Mouse (Mus musculus) liver, embryonic 16.5 days (tissue): Measurements from ENCODE around the gene Tjp3. TPM values are rescaled to one million over a fixed set of nuclear protein-coding genes. Genes with fewer than 3 reads are reported as not detected.
"Not testable (repeated sequence)": the region's sequence is repeated elsewhere in the genome, so short reads cannot be mapped to it uniquely, and the experiment has no call there.

ENCODE experiments used
- ATAC-seq: fragments of 200-750 bp; cut with Nextera tagmentation; 2 replicates; pipeline ENCODE4 v1.8.0; 2017; ENCODE audit warnings: low read depth, mild to moderate bottlenecking, moderate number of reproducible peaks, moderate library complexity
- H3K27ac ChIP-seq: fragments of 300-500 bp; sonication (generic); 2 replicates; pipeline ENCODE4 v1.5.1; 2014; ENCODE audit warnings: mild to moderate bottlenecking, low read length
- H3K27me3 ChIP-seq: fragments of 300-500 bp; sonication (generic); 2 replicates; pipeline ENCODE4 v1.6.1; 2014; ENCODE audit warnings: low read depth, low read length, mixed read lengths; ENCODE audit not compliant: control insufficient read depth, insufficient read depth
- H3K36me3 ChIP-seq: fragments of 300-500 bp; sonication (generic); 2 replicates; pipeline ENCODE4 v1.6.1; 2014; ENCODE audit warnings: mild to moderate bottlenecking; ENCODE audit not compliant: control insufficient read depth, insufficient read depth
- H3K4me1 ChIP-seq: fragments of 300-500 bp; sonication (generic); 2 replicates; pipeline ENCODE4 v1.6.1; 2014; ENCODE audit warnings: low read depth, low read length, mixed read lengths; ENCODE audit not compliant: control insufficient read depth
- H3K4me2 ChIP-seq: fragments of 300-500 bp; sonication (generic); 2 replicates; pipeline ENCODE4 v1.6.1; 2014; ENCODE audit warnings: low read depth, low read length, mixed read lengths
- H3K4me3 ChIP-seq: fragments of 300-500 bp; sonication (generic); 2 replicates; pipeline ENCODE4 v1.5.1; 2014; ENCODE audit warnings: low read depth, mild to moderate bottlenecking, low read length
- H3K9ac ChIP-seq: fragments of 300-500 bp; sonication (generic); 2 replicates; pipeline ENCODE4 v1.6.1; 2014; ENCODE audit warnings: low read depth, low read length
- H3K9me3 ChIP-seq: fragments of 300-500 bp; sonication (generic); replicated peaks from 2 replicates; pipeline ENCODE4 v1.6.1; 2016; ENCODE audit warnings: low read length; ENCODE audit not compliant: control insufficient read depth
- WGBS: fragments of 180-500 bp; shearing (Covaris S2); extraction: QIAGEN DNeasy Blood & Tissue Kit; methylation state at CpG from one replicate; pipeline ENCODE4 v1.1.7; 2014; ENCODE audit not compliant: insufficient replicate concordance; 5-methylcytosine and 5-hydroxymethylcytosine counted together
- polyA plus RNA-seq: library from polyadenylated mRNA; unstranded; fragments of >200 nt; fragmentation: Nextera tagmentation; extraction: Ambion mirVana; gene quantifications from 2 replicates; pipeline ENCODE4 v1.2.1, GENCODE M21; 2015

The Tjp3 gene
- polyA plus RNA-seq, 1 experiment from 2014 or later = 1.4 TPM

DNA sequence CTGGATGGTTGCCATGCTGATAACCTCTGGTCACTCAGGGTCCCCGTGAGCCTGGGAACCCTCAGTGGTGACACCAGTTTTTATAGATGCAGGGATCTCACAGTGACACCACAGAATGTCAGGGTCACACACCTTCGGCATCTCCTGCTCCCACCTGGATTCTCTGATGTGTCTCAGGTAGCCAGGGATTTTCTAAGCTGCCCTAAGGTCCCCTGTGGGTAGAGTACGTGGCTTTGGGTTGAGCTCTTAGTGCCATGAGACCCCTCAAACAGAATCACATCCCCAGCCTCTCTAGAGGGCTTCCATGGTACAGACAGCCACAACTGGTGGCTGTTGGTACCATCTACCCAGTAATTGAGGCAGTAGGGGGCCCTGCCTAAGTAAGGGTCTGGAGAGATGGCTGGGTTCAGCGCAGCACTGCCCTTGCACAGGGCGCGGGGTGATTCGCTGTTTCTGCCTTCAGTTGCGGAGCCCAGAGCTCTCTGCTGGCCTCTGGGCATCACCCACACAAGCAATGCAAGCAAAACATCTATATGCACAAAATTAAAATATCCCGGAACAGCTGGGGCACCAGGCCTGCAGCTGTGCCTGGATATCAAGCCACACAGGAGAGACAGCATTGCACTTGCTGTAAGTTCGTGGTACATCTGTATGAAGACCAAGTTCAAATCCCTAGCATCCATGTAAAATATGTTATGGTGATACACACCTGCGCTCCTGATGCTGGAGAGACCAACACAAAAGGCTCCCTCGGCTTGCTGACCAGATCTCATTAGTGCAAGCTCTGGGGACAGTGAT lies 54.7 kb downstream of the Tjp3 start:
- WGBS = 65% methylated on average over 12 of the region's 12 CpGs
- Histone ChIP-seq H3K27me3 (peaks cover 43% of the 10 kb centered on the region), H3K36me3 (no peaks in the 10 kb centered on the region), H3K9ac (no peak overlapping the region), H3K4me2 (no peak overlapping the region), H3K27ac (no peak overlapping the region), H3K9me3 (no peaks in the 10 kb centered on the region), H3K4me3 (no peak overlapping the region), H3K4me1 (peaks cover 13% of the 10 kb centered on the region)
- ATAC-seq = no peak

DNA sequence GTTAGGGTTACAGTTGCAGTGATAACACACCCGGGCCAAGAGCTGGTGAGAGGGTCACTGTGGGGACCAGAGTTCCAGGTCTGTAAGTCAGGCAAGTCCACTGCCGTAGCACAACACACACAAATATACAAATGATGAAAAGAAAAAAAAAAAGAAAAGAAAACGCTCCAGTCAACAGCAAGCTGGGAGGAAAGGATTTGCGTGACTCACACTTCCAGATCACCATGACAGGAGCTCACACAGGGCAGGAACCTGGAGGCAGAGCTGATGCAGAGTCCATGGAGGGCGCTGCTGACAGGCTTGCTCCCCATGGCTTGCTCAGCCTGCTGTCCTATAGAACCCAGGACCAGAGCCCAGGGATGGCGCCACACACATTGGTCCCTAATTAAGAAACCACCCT lies 57.2 kb downstream of the Tjp3 start:
- Histone ChIP-seq H3K9me3 (no peaks in the 10 kb centered on the region), H3K9ac (no peak overlapping the region), H3K4me3 (no peak overlapping the region), H3K4me1 (peaks cover 13% of the 10 kb centered on the region), H3K27me3 (peaks cover 44% of the 10 kb centered on the region), H3K36me3 (no peaks in the 10 kb centered on the region), H3K4me2 (no peak overlapping the region), H3K27ac (no peak overlapping the region)
- ATAC-seq = no peak
- 67% methylated on average over 6 of the region's 6 CpGs for WGBS

DNA sequence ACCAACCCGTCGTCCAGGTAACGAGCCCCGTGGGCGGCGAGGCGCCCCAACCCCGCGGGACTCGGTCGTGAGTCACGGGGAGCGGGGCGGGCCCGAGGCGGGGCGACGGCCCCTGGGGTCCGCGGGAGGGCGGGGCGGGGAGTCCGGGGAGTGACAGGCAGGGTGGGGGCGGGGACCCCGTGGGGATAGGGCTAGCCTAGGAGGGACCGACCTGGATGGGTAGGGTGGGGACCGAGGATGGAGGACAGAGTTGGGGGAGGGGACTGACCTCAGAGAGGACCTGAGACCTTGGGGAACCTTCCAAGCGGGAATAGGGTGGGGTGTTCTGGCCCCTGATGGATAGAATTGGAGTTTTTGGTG lies 58.2 kb downstream of the Tjp3 start:
- Histone ChIP-seq H3K4me2 (peak overlapping the region; percentile 85), H3K27me3 (peaks cover 48% of the 10 kb centered on the region), H3K4me1 (peaks cover 13% of the 10 kb centered on the region), H3K36me3 (no peaks in the 10 kb centered on the region), H3K9me3 (no peaks in the 10 kb centered on the region), H3K9ac (peak overlapping the region; percentile 70), H3K4me3 (peak overlapping the region; percentile 70), H3K27ac (peak overlapping the region; percentile 26; the same call in 1 of the 2 replicates)
- WGBS = 2% methylated on average over 26 of the region's 28 CpGs
- peak; percentile 57 for ATAC-seq

DNA sequence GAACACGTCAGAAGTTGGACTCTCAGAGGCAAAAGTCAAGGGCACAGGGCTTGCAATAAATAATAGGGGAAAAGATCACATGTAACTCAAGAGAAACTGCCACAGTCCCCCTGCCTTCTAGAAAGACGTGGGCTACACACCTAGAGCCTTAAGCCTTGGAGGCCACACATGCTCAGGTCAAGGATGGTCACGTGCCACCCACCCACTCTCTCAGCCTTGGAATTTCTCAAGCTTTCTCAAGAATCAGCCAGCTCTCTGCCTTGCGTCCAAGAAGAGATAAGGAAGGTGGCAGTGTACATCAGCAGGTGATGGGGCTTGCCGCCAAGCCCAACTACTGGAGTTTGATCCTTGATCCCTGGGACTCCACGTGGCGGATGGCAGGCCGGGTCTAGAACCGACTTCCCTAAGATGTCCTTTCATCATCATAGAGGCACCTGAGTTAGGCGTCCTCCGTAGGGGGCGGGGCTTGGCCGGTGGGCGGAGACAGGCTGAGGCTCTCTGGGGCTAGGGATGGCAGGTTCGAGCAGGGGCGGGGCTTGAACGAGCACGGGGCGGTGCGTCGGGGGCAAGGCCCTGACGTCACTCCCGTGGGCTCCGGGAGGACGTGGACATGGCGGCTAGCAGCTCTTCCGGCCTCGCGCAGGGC lies 58.7 kb downstream of the Tjp3 start, which contains the start of gene Zfr2:
Zfr2 (plus strand) TSS at position 576 of the 646 bp plus-strand sequence.
- peak; percentile 85 for ATAC-seq
- H3K27ac ChIP-seq = peak within 1 kb of the TSS; percentile 26; the same call in 1 of the 2 replicates
- WGBS = 6% methylated on average over 26 of the region's 29 CpGs
- H3K27me3 ChIP-seq = peaks cover 44% of the 10 kb centered on the region
- H3K4me3 ChIP-seq = peak within 1 kb of the TSS; percentile 70
- peak within 1 kb of the TSS; percentile 85 for H3K4me2 ChIP-seq
- H3K36me3 ChIP-seq = no peaks in the 10 kb centered on the region
- peaks cover 13% of the 10 kb centered on the region for H3K4me1 ChIP-seq
- H3K9ac ChIP-seq = peak within 1 kb of the TSS; percentile 70
- no peaks in the 10 kb centered on the region for H3K9me3 ChIP-seq

DNA sequence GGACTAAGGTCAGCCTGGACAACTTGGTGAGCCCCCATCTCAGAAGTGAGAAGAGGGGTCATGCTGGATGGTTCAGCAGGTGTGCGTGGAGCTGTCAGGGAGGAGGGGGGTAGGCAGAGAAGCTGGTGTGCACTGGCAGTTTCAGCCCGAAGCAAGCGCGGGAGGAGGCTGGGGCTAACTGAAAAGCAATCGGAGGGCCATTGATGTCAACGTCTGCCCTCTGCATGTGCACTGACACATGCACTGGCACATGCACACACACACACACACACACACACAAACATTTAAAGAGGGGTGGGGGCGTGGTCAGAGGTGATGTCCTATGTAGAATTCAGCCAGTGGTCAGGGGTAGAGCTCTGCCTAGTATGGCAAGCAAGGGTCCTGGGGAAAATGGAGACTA lies 59.9 kb downstream of the Tjp3 start:
- Histone ChIP-seq H3K9me3 (no peaks in the 10 kb centered on the region), H3K4me1 (peaks cover 13% of the 10 kb centered on the region), H3K27me3 (peaks cover 40% of the 10 kb centered on the region), H3K4me3 (no peak overlapping the region), H3K9ac (no peak overlapping the region), H3K36me3 (no peaks in the 10 kb centered on the region), H3K4me2 (no peak overlapping the region), H3K27ac (no peak overlapping the region)
- 48% methylated on average over 7 of the region's 7 CpGs for WGBS
- no peak for ATAC-seq

DNA sequence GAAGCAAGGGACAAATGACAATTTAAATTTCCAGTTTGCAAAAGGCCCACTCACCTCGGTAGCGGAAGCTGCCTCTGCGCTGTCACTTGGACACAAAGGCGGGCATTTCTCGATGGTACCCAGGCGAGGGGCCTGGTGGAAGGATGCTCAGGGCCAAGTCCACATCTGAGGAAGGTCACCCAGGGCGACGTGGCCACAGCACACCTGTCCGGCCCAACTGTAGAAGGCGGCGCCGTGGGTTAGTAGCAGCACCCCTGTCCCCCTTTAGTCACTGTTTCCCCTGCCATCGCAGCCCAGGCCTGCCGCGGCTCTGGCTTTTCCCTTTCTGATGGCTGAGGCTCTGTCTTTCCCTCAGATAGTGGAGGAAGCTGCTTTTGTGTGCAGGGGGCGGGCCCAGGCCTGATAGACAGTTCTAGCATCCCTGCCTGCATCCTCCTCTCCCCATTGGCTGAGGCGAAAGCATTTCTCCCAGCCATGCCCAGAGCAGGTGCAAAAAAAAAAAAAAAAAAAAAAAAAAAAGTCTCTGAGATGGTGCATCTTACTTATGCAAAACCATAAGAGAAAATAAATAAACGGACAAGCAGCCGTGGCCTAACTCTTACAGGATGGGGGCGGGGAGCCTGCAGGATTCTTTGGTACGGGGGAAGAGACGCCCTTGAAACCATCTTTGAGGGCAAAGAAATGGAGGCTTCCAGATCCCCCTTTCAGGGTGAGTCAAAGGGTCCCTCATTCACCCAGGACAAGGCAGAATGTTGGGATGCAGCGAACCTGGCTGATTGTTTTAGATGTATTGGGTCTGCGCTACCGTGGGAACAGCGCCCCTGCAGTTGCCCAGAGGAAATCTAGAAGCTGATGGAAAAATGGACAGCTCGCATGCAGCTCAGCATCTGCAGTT lies 60.7 kb downstream of the Tjp3 start, which contains the start of gene Atcay:
Atcay (minus strand) TSS at position 396 of the 895 bp plus-strand sequence.
- Histone ChIP-seq H3K27me3 (peaks cover 40% of the 10 kb centered on the region), H3K36me3 (no peaks in the 10 kb centered on the region), H3K4me3 (no peak within 1 kb of the TSS), H3K9me3 (no peaks in the 10 kb centered on the region), H3K4me2 (no peak within 1 kb of the TSS), H3K9ac (no peak within 1 kb of the TSS), H3K27ac (no peak within 1 kb of the TSS), H3K4me1 (peaks cover 13% of the 10 kb centered on the region)
- ATAC-seq = no peak
- 9% methylated on average over 27 of the region's 27 CpGs for WGBS

DNA sequence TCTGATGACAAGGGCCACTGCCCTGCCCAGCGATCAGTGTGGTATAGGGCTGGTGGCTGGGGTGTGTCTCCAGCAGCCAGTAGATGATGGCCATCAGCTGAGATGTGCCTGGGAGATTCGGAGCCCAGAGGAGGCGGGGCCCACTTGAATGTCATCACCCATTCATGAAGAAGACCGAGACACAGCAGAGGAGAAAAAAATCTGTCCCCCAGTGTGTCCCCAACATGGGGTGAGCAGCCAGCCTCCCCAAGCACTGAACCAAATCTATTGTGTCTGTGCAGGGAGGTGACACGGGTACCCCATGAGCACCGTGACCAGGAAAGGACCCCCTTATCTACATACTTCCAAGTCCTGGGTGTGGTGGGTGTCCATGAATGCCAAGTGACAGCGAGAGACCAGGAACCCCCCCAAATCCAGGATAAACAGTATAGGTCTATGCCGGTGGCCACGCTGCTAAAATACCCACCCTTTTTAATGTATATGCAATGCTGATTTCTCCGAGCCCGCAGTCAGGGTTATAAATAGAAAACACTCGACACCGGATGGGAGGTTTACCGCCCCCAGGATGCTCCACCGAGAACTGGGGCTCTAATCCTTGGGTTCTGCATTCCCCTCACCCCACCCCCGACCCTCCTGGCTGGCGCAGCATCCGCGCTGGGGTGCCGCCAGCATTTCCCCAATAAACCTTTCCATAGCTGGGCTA lies 61.5 kb downstream of the Tjp3 start:
- Histone ChIP-seq H3K27me3 (peaks cover 40% of the 10 kb centered on the region), H3K9me3 (no peaks in the 10 kb centered on the region), H3K4me2 (no peak overlapping the region), H3K36me3 (no peaks in the 10 kb centered on the region), H3K4me1 (peaks cover 13% of the 10 kb centered on the region), H3K9ac (no peak overlapping the region), H3K4me3 (no peak overlapping the region), H3K27ac (no peak overlapping the region)
- no peak for ATAC-seq
- WGBS = 11% methylated on average over 20 of the region's 20 CpGs

DNA sequence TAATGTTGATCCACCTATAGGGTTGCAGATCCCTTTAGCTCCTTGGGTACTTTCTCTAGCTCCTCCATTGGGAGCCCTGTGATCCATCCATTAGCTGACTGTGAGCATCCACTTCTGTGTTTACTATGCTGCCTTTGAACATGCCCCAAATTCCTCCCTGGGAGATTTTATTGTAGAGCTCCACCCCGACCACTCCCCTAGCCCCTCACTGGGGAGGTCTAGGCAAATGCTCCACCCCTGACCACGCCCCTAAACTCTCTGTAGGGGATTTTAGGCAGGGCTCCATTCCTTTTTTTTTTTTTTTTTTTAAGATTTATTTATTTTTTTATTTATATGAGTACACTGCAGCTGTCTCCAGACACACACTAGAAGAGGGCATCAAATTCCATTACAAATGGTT lies 67.7 kb downstream of the Tjp3 start:
- not testable (repeated sequence) for H3K27me3 ChIP-seq, ATAC-seq, H3K4me3 ChIP-seq, H3K36me3 ChIP-seq, H3K4me2 ChIP-seq, H3K4me1 ChIP-seq, H3K9me3 ChIP-seq, H3K9ac ChIP-seq, H3K27ac ChIP-seq
- 45% methylated on average over 2 of the region's 2 CpGs for WGBS
